Mouse (Mus musculus): ENCODE results near the gene Pkn1. TPM values are rescaled to one million over a fixed set of nuclear protein-coding genes. Genes with fewer than 3 reads are reported as not detected.

The Pkn1 gene
- total and polyA plus RNA-seq, 3 experiments = 89.4 to 153 (median 104) TPM

- no peak for ATAC-seq (ENCODE audit: extremely low read depth, insufficient number of reproducible peaks, low FRiP score, poor library complexity, severe bottlenecking)
- Histone ChIP-seq H3K36me3 (replicated peaks) (no peaks in the 10 kb centered on the region), H3K4me1 (ENCODE audit: insufficient read depth, low read depth, low read length) (no peaks in the 10 kb centered on the region), H3K4me3 (ENCODE audit: low read depth, low read length) (no peak overlapping the region), H3K9me3 (replicated peaks) (peaks cover 4% of the 10 kb centered on the region), H3K27me3 (ENCODE audit: insufficient read depth, low read length) (peaks cover 40% of the 10 kb centered on the region)
- no peak for TF ChIP-seq POLR2AphosphoS5 (IDR thresholded peaks at IDR 0.05; ENCODE audit: insufficient replicate concordance, low read depth, low read length)
- no peak for DNase-seq (ENCODE audit: low spot score)
Observed at GRCm38 (mm10) chr8:83638856-83639255, 60.1 kb downstream of the Pkn1 start.

DNA sequence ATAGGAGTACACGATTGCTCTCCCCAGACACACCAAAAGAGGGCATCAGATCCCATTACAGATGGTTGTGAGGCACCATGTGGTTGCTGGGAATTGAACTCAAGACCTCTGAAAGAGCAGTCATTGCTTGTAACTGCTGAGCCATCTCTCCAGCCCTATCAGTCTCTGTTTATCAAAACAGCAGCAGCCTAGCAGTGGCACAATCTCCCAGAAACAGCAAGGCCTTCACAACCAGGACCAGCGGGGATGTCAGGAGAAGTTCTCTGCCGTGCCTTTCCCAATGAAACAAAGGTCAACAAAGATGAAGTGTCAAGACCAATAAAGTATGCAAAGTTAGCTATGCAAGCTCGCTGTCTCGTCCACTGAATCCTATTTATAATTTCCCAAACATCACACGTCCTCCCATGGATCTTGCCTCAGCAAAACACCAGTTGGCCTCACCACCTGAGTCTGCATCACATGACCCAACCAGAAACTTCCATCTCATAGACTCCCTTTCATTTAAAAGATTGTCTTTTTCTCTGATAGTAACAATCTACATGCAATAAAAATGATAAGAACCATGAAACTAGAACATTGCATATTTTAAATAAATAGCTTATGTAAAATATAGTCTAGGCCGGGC, 66.8 kb downstream of the Pkn1 start:
- H3K27me3 ChIP-seq (ENCODE audit: insufficient read depth, low read length) = peaks cover 11% of the 10 kb centered on the region
- DNase-seq (ENCODE audit: low spot score) (no peak), ATAC-seq (ENCODE audit: extremely low read depth, insufficient number of reproducible peaks, low FRiP score, poor library complexity, severe bottlenecking) (no peak)
- no peaks in the 10 kb centered on the region for H3K4me1 ChIP-seq (ENCODE audit: insufficient read depth, low read depth, low read length)
- H3K4me3 ChIP-seq (ENCODE audit: low read depth, low read length) = no peak overlapping the region
- H3K36me3 ChIP-seq (replicated peaks) = no peaks in the 10 kb centered on the region
- peaks cover 4% of the 10 kb centered on the region for H3K9me3 ChIP-seq (replicated peaks)
- TF ChIP-seq GATA2 (IDR thresholded peaks at IDR 0.05; ENCODE audit: borderline replicate concordance, low read depth, low read length) (no peak), TAL1 (conservative IDR thresholded peaks at IDR 0.05; ENCODE audit: low read depth, low read length) (no peak), GATA1 (IDR thresholded peaks at IDR 0.05; ENCODE audit: borderline replicate concordance, low read length) (no peak), CTCF (IDR thresholded peaks at IDR 0.05; ENCODE audit: low read depth, low read length) (no peak), POLR2AphosphoS5 (IDR thresholded peaks at IDR 0.05; ENCODE audit: insufficient replicate concordance, low read depth, low read length) (no peak)

GRCm38 (mm10) chr8:83625676-83626299, 73.2 kb downstream of the Pkn1 start:
- no peak for DNase-seq (ENCODE audit: low spot score)
- Histone ChIP-seq H3K27me3 (ENCODE audit: insufficient read depth, low read length) (no peaks in the 10 kb centered on the region), H3K36me3 (replicated peaks) (no peaks in the 10 kb centered on the region), H3K4me3 (ENCODE audit: low read depth, low read length) (no peak overlapping the region), H3K4me1 (ENCODE audit: insufficient read depth, low read depth, low read length) (peaks cover 22% of the 10 kb centered on the region), H3K9me3 (replicated peaks) (no peaks in the 10 kb centered on the region)
- TF ChIP-seq GATA1 (IDR thresholded peaks at IDR 0.05; ENCODE audit: borderline replicate concordance, low read length) (no peak), GATA2 (IDR thresholded peaks at IDR 0.05; ENCODE audit: borderline replicate concordance, low read depth, low read length) (no peak), TAL1 (conservative IDR thresholded peaks at IDR 0.05; ENCODE audit: low read depth, low read length) (no peak), POLR2AphosphoS5 (IDR thresholded peaks at IDR 0.05; ENCODE audit: insufficient replicate concordance, low read depth, low read length) (no peak), CTCF (IDR thresholded peaks at IDR 0.05; ENCODE audit: low read depth, low read length) (no peak)
- no peak for ATAC-seq (ENCODE audit: extremely low read depth, insufficient number of reproducible peaks, low FRiP score, poor library complexity, severe bottlenecking)

DNA sequence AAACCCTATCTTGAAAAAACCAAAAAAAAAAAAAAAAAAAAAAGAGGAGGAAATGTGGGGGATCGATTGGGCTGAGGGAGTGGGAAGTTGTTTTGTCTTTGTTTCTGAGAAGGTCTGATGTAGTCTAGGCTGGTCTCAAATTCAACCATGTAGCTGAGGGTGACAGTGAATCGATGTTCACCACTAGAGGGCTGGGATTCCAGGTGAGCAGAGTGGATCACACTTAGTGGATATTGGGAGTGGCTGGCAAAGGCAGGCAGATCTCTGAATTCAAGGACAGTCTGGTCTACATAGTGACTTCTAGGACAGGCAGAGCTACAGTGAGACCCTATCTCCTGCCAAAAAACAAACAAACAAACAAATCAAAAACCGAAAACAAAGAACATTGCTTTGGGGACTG, 74.2 kb downstream of the Pkn1 start:
- Histone ChIP-seq H3K4me1 (ENCODE audit: insufficient read depth, low read depth, low read length) (peaks cover 22% of the 10 kb centered on the region), H3K4me3 (ENCODE audit: low read depth, low read length) (no peak overlapping the region), H3K9me3 (replicated peaks) (no peaks in the 10 kb centered on the region), H3K36me3 (replicated peaks) (no peaks in the 10 kb centered on the region), H3K27me3 (ENCODE audit: insufficient read depth, low read length) (no peaks in the 10 kb centered on the region)
- DNase-seq (ENCODE audit: low spot score) (no peak), ATAC-seq (ENCODE audit: extremely low read depth, insufficient number of reproducible peaks, low FRiP score, poor library complexity, severe bottlenecking) (no peak)
- TF ChIP-seq CTCF (IDR thresholded peaks at IDR 0.05; ENCODE audit: low read depth, low read length) = no peak
- no peak for TF ChIP-seq GATA2 (IDR thresholded peaks at IDR 0.05; ENCODE audit: borderline replicate concordance, low read depth, low read length)

DNA sequence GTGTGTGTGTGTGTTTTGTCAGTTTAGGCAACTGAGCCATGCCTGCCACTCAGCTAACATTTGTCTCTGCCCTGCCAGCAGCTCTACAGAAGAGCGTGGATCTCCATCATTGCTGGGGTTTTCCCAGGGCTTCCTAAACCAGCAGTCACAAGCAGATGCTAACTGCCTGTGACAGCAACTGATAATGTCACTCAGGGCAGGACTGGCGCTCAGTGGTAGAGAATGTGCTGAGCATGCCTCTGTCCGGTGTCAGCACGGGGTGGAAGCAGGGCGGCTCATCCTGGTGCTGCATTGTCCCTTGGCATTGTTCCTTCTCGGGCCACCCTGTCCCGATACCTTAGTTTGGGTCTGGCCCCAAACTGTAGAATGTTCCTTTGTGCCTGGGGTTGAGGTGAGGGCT, 75.4 kb downstream of the Pkn1 start:
- H3K9me3 ChIP-seq (replicated peaks) = no peaks in the 10 kb centered on the region
- ATAC-seq (ENCODE audit: extremely low read depth, insufficient number of reproducible peaks, low FRiP score, poor library complexity, severe bottlenecking) = no peak
- no peak for DNase-seq (ENCODE audit: low spot score)
- no peak overlapping the region for H3K4me3 ChIP-seq (ENCODE audit: low read depth, low read length)
- H3K27me3 ChIP-seq (ENCODE audit: insufficient read depth, low read length) = no peaks in the 10 kb centered on the region
- no peaks in the 10 kb centered on the region for H3K36me3 ChIP-seq (replicated peaks)
- TF ChIP-seq GATA2 (IDR thresholded peaks at IDR 0.05; ENCODE audit: borderline replicate concordance, low read depth, low read length) (no peak), GATA1 (IDR thresholded peaks at IDR 0.05; ENCODE audit: borderline replicate concordance, low read length) (no peak)
- H3K4me1 ChIP-seq (ENCODE audit: insufficient read depth, low read depth, low read length) = peaks cover 22% of the 10 kb centered on the region

GRCm38 (mm10) chr8:83622389-83622989, 76.5 kb downstream of the Pkn1 start:
- no peak for TF ChIP-seq TAL1 (conservative IDR thresholded peaks at IDR 0.05; ENCODE audit: low read depth, low read length)
- peak; percentile 32; the same call in 1 of the 2 replicates for TF ChIP-seq CTCF (IDR thresholded peaks at IDR 0.05; ENCODE audit: low read depth, low read length)
- no peak for TF ChIP-seq GATA2 (IDR thresholded peaks at IDR 0.05; ENCODE audit: borderline replicate concordance, low read depth, low read length)
- H3K9me3 ChIP-seq (replicated peaks) = no peaks in the 10 kb centered on the region
- ATAC-seq (ENCODE audit: extremely low read depth, insufficient number of reproducible peaks, low FRiP score, poor library complexity, severe bottlenecking) (peak; percentile 40; the same call in 1 of the 2 replicates), DNase-seq (ENCODE audit: low spot score) (peak; percentile 69)
- H3K36me3 ChIP-seq (replicated peaks) = no peaks in the 10 kb centered on the region
- H3K4me3 ChIP-seq (ENCODE audit: low read depth, low read length) = peak overlapping the region; percentile 69; the same call in 1 of the 2 replicates
- peaks cover 22% of the 10 kb centered on the region for H3K4me1 ChIP-seq (ENCODE audit: insufficient read depth, low read depth, low read length)
- no peaks in the 10 kb centered on the region for H3K27me3 ChIP-seq (ENCODE audit: insufficient read depth, low read length)
